Mouse (Mus musculus) kidney, postnatal 36 days (tissue): Measurements from ENCODE around the gene Mbnl2.

ENCODE experiments used
- DNase-seq, 2 experiments: peaks; one replicate each; pipeline ENCODE4 v3.0.0; 2021 to 2022; ENCODE audit warnings: mixed read lengths in 2 of 2

The Mbnl2 gene

GRCm38 (mm10) chr14:120330454-120330853, 55.0 kb downstream of the Mbnl2 start:
- no peak for DNase-seq

- no peak for DNase-seq
Measured at GRCm38 (mm10) chr14:120330881-120331514, 55.5 kb downstream of the Mbnl2 start.

GRCm38 (mm10) chr14:120333465-120334243, 58.2 kb downstream of the Mbnl2 start:
- DNase-seq = peak in 1 of 2 experiments; percentile 49

GRCm38 (mm10) chr14:120335366-120335765, 59.9 kb downstream of the Mbnl2 start:
- DNase-seq = no peak

GRCm38 (mm10) chr14:120335871-120336270, 60.4 kb downstream of the Mbnl2 start:
- no peak for DNase-seq

- peak; percentile 80 to 93 for DNase-seq
Measured at GRCm38 (mm10) chr14:120336380-120336779, 60.9 kb downstream of the Mbnl2 start.

GRCm38 (mm10) chr14:120336841-120337240, 61.4 kb downstream of the Mbnl2 start:
- DNase-seq = no peak

- DNase-seq = no peak
Measured at GRCm38 (mm10) chr14:120337731-120338462, 62.4 kb downstream of the Mbnl2 start.

- no peak for DNase-seq
Measured at GRCm38 (mm10) chr14:120338706-120339105, 63.2 kb downstream of the Mbnl2 start.

GRCm38 (mm10) chr14:120341912-120342311, 66.4 kb downstream of the Mbnl2 start:
- no peak for DNase-seq

- no peak for DNase-seq
Measured at GRCm38 (mm10) chr14:120342321-120342720, 66.9 kb downstream of the Mbnl2 start.

- DNase-seq = no peak
Measured at GRCm38 (mm10) chr14:120344641-120345040, 69.2 kb downstream of the Mbnl2 start.

GRCm38 (mm10) chr14:120347410-120348315, 72.2 kb downstream of the Mbnl2 start:
- DNase-seq = no peak

- DNase-seq = no peak
Measured at GRCm38 (mm10) chr14:120349332-120349731, 73.9 kb downstream of the Mbnl2 start.

- DNase-seq = no peak
Measured at GRCm38 (mm10) chr14:120352136-120352843, 76.8 kb downstream of the Mbnl2 start.

GRCm38 (mm10) chr14:120353211-120353610, 77.7 kb downstream of the Mbnl2 start:
- DNase-seq = no peak

- no peak for DNase-seq
Measured at GRCm38 (mm10) chr14:120354595-120354994, 79.1 kb downstream of the Mbnl2 start.

- peak; percentile 79 to 86 for DNase-seq
Measured at GRCm38 (mm10) chr14:120355040-120355741, 79.7 kb downstream of the Mbnl2 start.

- DNase-seq = peak in 1 of 2 experiments; percentile 67
Measured at GRCm38 (mm10) chr14:120355742-120356440, 80.4 kb downstream of the Mbnl2 start.

GRCm38 (mm10) chr14:120357321-120358070, 82.0 kb downstream of the Mbnl2 start:
- no peak for DNase-seq
